Mouse (Mus musculus) stomach, postnatal 0 days (tissue): Measurements from ENCODE around the gene Ubxn6.

Experiments used
- CTCF ChIP-seq: IDR thresholded peaks from 2 replicates; pipeline ENCODE4 v1.5.1; 2016; ENCODE audit warnings: antibody characterized with exemption, low read depth, mild to moderate bottlenecking, moderate library complexity
- EP300 ChIP-seq: optimal IDR thresholded peaks from 2 replicates; pipeline ENCODE3; 2016; ENCODE audit warnings: antibody characterized with exemption

GRCm38 (mm10) chr17:56030919-56031318 is 43.9 kb downstream of the Ubxn6 start:
- TF ChIP-seq CTCF = peak; percentile 40
- TF ChIP-seq EP300 = no peak
